Mouse (Mus musculus) G1E (cell line): ENCODE results near the gene Slc17a8.

ENCODE experiments used
- CTCF ChIP-seq: IDR thresholded peaks from 2 replicates; pipeline ENCODE4 v1.5.1; 2012; ENCODE audit warnings: low read depth, low read length, inconsistent platforms, mixed read lengths
- GATA1 ChIP-seq: IDR thresholded peaks from 2 replicates; pipeline ENCODE4 v1.6.1; 2012; ENCODE audit warnings: borderline replicate concordance, low read length, inconsistent platforms, mixed read lengths
- TAL1 ChIP-seq: conservative IDR thresholded peaks from 2 replicates; pipeline ENCODE4 v1.6.1; 2012; ENCODE audit warnings: low read depth, low read length, inconsistent platforms, mixed read lengths

DNA sequence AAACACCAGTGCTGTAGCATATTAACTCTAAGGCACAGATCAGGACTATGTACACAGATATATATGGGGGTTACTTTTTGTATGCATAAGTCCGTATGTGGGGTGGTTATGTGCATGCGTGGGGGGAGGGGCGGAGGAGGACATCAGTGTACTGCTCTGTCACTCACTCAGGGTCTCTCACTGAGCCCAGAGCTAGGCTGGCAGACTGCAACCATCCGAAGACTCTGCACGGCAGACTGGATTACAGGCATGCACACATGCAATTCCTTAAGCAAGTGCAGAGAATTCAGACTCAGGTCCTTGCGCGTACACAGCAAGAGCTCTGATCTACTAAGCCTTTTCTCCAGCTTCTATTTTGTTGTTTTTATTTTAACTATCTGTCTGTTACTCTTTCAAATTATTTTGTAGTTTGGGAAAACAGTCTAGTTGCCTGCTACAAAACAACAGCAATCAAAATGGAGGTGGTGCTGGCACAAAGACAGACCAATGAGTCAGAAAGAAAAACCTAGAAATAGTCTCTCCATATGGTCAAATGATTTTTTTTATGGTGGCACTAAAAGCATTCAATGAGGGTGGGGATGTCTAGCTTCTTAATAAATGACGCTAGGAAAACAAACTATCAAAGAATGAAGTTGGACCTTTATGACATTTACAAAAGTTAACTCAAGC lies 44.1 kb upstream of the Slc17a8 start:
- TF ChIP-seq CTCF (no peak), GATA1 (no peak), TAL1 (no peak)
